Mouse (Mus musculus): ENCODE data around the gene Pramef6. TPM values are rescaled to one million over a fixed set of nuclear protein-coding genes. Genes with fewer than 3 reads are reported as not detected.

Pramef6 gene
- polyA plus RNA-seq (2015; fragmentation: Illumina TruSeq; extraction: RNeasy Lipid Tissue Mini Kit (QIAGEN cat#74804); ENCODE audit: low read depth, low replicate concordance), result not detected

GRCm38 (mm10) chr4:143900280-143900679, at the start of gene Pramef6:
Pramef6 (minus strand) TSS chr4:143900380.

GRCm38 (mm10) chr4:143846197-143846596, 54.0 kb downstream of the Pramef6 start, which contains the start of gene Gm13103:
Gm13103 (plus strand) TSS chr4:143846497.

Other genes starting within 250 kb of the Pramef6 start
- gene Gm13088, start 243.1 kb downstream of the Pramef6 start, polyA plus RNA-seq (2015; fragmentation: Illumina TruSeq; extraction: RNeasy Lipid Tissue Mini Kit (QIAGEN cat#74804); ENCODE audit: low read depth, low replicate concordance), result not detected
- not detected for gene Gm13089, start 197.7 kb downstream of the Pramef6 start, polyA plus RNA-seq (2015; fragmentation: Illumina TruSeq; extraction: RNeasy Lipid Tissue Mini Kit (QIAGEN cat#74804); ENCODE audit: low read depth, low replicate concordance)
- not detected for gene Gm13078, start 180.9 kb downstream of the Pramef6 start, polyA plus RNA-seq (2015; fragmentation: Illumina TruSeq; extraction: RNeasy Lipid Tissue Mini Kit (QIAGEN cat#74804); ENCODE audit: low read depth, low replicate concordance)
- not detected for gene Gm13023, start 111.0 kb downstream of the Pramef6 start, polyA plus RNA-seq (2015; fragmentation: Illumina TruSeq; extraction: RNeasy Lipid Tissue Mini Kit (QIAGEN cat#74804); ENCODE audit: low read depth, low replicate concordance)
- not detected for gene Gm13084, start 84.3 kb downstream of the Pramef6 start, polyA plus RNA-seq (2015; fragmentation: Illumina TruSeq; extraction: RNeasy Lipid Tissue Mini Kit (QIAGEN cat#74804); ENCODE audit: low read depth, low replicate concordance)
- not detected for gene Gm13103, start 53.9 kb downstream of the Pramef6 start, polyA plus RNA-seq (2015; fragmentation: Illumina TruSeq; extraction: RNeasy Lipid Tissue Mini Kit (QIAGEN cat#74804); ENCODE audit: low read depth, low replicate concordance)
- not detected for gene Pramef25, start 50.6 kb upstream of the Pramef6 start, polyA plus RNA-seq (2015; fragmentation: Illumina TruSeq; extraction: RNeasy Lipid Tissue Mini Kit (QIAGEN cat#74804); ENCODE audit: low read depth, low replicate concordance)
- not detected for gene Gm13101, start 66.6 kb upstream of the Pramef6 start, polyA plus RNA-seq (2015; fragmentation: Illumina TruSeq; extraction: RNeasy Lipid Tissue Mini Kit (QIAGEN cat#74804); ENCODE audit: low read depth, low replicate concordance)
- not detected for gene Pramef17, start 94.0 kb upstream of the Pramef6 start, polyA plus RNA-seq (2015; fragmentation: Illumina TruSeq; extraction: RNeasy Lipid Tissue Mini Kit (QIAGEN cat#74804); ENCODE audit: low read depth, low replicate concordance)
- gene Pramel4, start 158.7 kb upstream of the Pramef6 start, polyA plus RNA-seq (2015; fragmentation: Illumina TruSeq; extraction: RNeasy Lipid Tissue Mini Kit (QIAGEN cat#74804); ENCODE audit: low read depth, low replicate concordance), result not detected
- not detected for gene Gm13102, start 206.1 kb upstream of the Pramef6 start, polyA plus RNA-seq (2015; fragmentation: Illumina TruSeq; extraction: RNeasy Lipid Tissue Mini Kit (QIAGEN cat#74804); ENCODE audit: low read depth, low replicate concordance)